Mouse (Mus musculus): ENCODE measurements around the gene Tctex1d4.

GRCm38 (mm10) chr4:117126675-117127290 lies at the start of gene Tctex1d4:
- TF ChIP-seq CTCF (IDR thresholded peaks at IDR 0.05; ENCODE audit: control insufficient read depth, insufficient read depth, low read length) (0 out of 2 replicates have a peak, but pooled peaks have one; percentile 5), POLR2A (IDR thresholded peaks at IDR 0.05; ENCODE audit: borderline replicate concordance, control insufficient read depth, low read depth, low read length) (no peak)

Measured in bone marrow, adult 2 months (tissue).